15 mouse cellular contexts compared by ENCODE assay signal in genomic region chr9:118655726-118656125, GRCm38 (mm10).
"Had no signal": no experiment of that assay in that cellular context is flagged by ENCODE, and none has a peak within 500 bp of the region (broad histone marks: within the 10 kb centered on the region; RNA-seq: fewer than 3 reads in every experiment).

No protein-coding gene starts in this region.

- ATAC-seq: intestine, postnatal 0 days had no signal

- H3K4me2 ChIP-seq: liver, embryonic 13.5 days; lung, embryonic 15.5 days; neural tube, embryonic 12.5 days; neural tube, embryonic 15.5 days had no signal

- H3K27me3 ChIP-seq: liver, embryonic 13.5 days; lung, embryonic 15.5 days; neural tube, embryonic 12.5 days; neural tube, embryonic 15.5 days had no signal

- H3K9ac ChIP-seq: liver, embryonic 13.5 days; lung, embryonic 15.5 days; neural tube, embryonic 12.5 days; neural tube, embryonic 15.5 days had no signal

- H3K36me3 ChIP-seq: liver, embryonic 13.5 days; midbrain, embryonic 10.5 days; neural tube, embryonic 15.5 days had no signal

- H3K9me3 ChIP-seq: liver, embryonic 13.5 days; lung, embryonic 15.5 days; neural tube, embryonic 15.5 days had no signal

- DNase-seq: layer of hippocampus, adult 9-11 months; liver, embryonic 13.5 days; midbrain, embryonic 14.5 days; right cerebral cortex, adult 18-20 months; right cerebral cortex, postnatal 14 days; right cerebral cortex, postnatal 4 days; thymus, adult 2 months had no signal

- H3K27ac ChIP-seq: layer of hippocampus, adult 2 months; liver, embryonic 13.5 days; lung, embryonic 15.5 days; midbrain, embryonic 10.5 days; neural tube, embryonic 12.5 days; neural tube, embryonic 15.5 days; stomach, postnatal 0 days had no signal

- H3K4me3 ChIP-seq: layer of hippocampus, adult 2 months; liver, embryonic 13.5 days; lung, embryonic 15.5 days; megakaryocyte, embryonic 14.5 days; midbrain, embryonic 10.5 days; neural tube, embryonic 12.5 days; neural tube, embryonic 15.5 days had no signal

- H3K4me1 ChIP-seq: liver, embryonic 13.5 days; megakaryocyte, embryonic 14.5 days had no signal
